Mouse (Mus musculus) intestine, embryonic 16.5 days (tissue): ENCODE results near the gene Sec31b. TPM values are rescaled to one million over a fixed set of nuclear protein-coding genes. Genes with fewer than 3 reads are reported as not detected.

ENCODE experiments used
- polyA plus RNA-seq: library from polyadenylated mRNA; unstranded; fragments of >200 nt; fragmentation: Nextera tagmentation; extraction: Ambion mirVana; gene quantifications from 2 replicates; pipeline ENCODE4 v1.2.1, GENCODE M21; 2015

The Sec31b gene
- polyA plus RNA-seq, 1 experiment from 2014 or later: 0.24 TPM

Other genes with a start within 250 kb of the Sec31b start
- 0.09 and 0.22 TPM in 2 replicates for gene Scd4, start 212.8 kb downstream of the Sec31b start, polyA plus RNA-seq
- 5.5 and 5.7 TPM in 2 replicates for gene Scd1, start 138.0 kb downstream of the Sec31b start, polyA plus RNA-seq
- gene Wnt8b, start 52.4 kb downstream of the Sec31b start, polyA plus RNA-seq: not detected in 2 replicates
- gene Gm20538, start 7.0 kb upstream of the Sec31b start, polyA plus RNA-seq: not detected in 2 replicates
- gene Ndufb8, start 9.6 kb upstream of the Sec31b start, polyA plus RNA-seq: 650 and 667 TPM in 2 replicates
- 25.7 and 31.3 TPM in 2 replicates for gene Hif1an, start 17.0 kb upstream of the Sec31b start, polyA plus RNA-seq
- gene Pax2, start 210.2 kb upstream of the Sec31b start, polyA plus RNA-seq: not detected in 2 replicates